Mouse (Mus musculus): ENCODE measurements around the gene Mrpl45. TPM values are rescaled to one million over a fixed set of nuclear protein-coding genes. Genes with fewer than 3 reads are reported as not detected.
"Not testable (repeated sequence)": the region's sequence is repeated elsewhere in the genome, so short reads cannot be mapped to it uniquely, and the experiment has no call there.

The Mrpl45 gene
- polyA plus RNA-seq, 1 experiment from 2014 or later: 46.4 TPM

DNA sequence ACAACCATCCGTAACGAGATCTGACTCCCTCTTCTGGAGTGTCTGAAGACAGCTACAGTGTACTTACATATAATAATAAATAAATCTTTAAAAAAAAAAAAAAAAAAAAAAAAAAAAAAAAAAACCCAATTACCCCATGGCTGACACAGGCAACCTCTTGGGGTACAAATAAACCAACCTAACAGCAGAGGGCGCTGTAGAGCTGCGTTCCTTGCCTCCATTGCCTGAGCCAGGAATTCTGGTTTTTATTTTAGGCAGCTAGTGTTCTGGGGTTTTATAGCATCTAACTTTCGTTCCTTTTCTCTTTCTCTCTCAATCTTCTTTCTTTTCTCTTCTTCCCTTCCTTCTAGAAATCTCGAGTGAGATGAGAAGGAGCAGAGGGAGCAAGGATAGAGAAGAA is 42.1 kb downstream of the Mrpl45 start:
- not testable (repeated sequence) for H3K4me3 ChIP-seq (replicated peaks); H3K27me3 ChIP-seq; H3K9me3 ChIP-seq; H3K27ac ChIP-seq; ATAC-seq; H3K4me1 ChIP-seq (replicated peaks); H3K4me2 ChIP-seq (replicated peaks); H3K9ac ChIP-seq (replicated peaks); H3K36me3 ChIP-seq
- WGBS: 19% methylated on average over 5 of the region's 6 CpGs

GRCm38 (mm10) chr11:97361948-97362648 is 46.6 kb downstream of the Mrpl45 start, which contains the start of gene Socs7:
Socs7 (plus strand) TSS chr11:97362551.
- Histone ChIP-seq H3K27ac (peak within 1 kb of the TSS; percentile 87), H3K36me3 (no peaks in the 10 kb centered on the region), H3K9me3 (no peaks in the 10 kb centered on the region), H3K9ac (replicated peaks) (peak within 1 kb of the TSS; percentile 99), H3K27me3 (no peaks in the 10 kb centered on the region), H3K4me3 (replicated peaks) (peak within 1 kb of the TSS; percentile 99), H3K4me2 (replicated peaks) (peak within 1 kb of the TSS; percentile 95), H3K4me1 (replicated peaks) (peaks cover 31% of the 10 kb centered on the region)
- whole genome bisulfite sequencing: under 1% methylated on average over 28 of the region's 81 CpGs
- ATAC-seq: peak; percentile 98

GRCm38 (mm10) chr11:97362649-97362942 is 47.1 kb downstream of the Mrpl45 start:
- Histone ChIP-seq H3K9me3 (no peaks in the 10 kb centered on the region), H3K27ac (peak overlapping the region; percentile 87), H3K4me2 (replicated peaks) (peak overlapping the region; percentile 95), H3K9ac (replicated peaks) (peak overlapping the region; percentile 99), H3K4me1 (replicated peaks) (peaks cover 34% of the 10 kb centered on the region), H3K27me3 (no peaks in the 10 kb centered on the region), H3K36me3 (no peaks in the 10 kb centered on the region), H3K4me3 (replicated peaks) (peak overlapping the region; percentile 99)
- ATAC-seq: no peak; the same call in 1 of the 2 replicates
- WGBS: under 1% methylated on average over 27 of the region's 39 CpGs

GRCm38 (mm10) chr11:97362943-97363643 is 47.6 kb downstream of the Mrpl45 start:
- Histone ChIP-seq H3K36me3 (no peaks in the 10 kb centered on the region), H3K9me3 (no peaks in the 10 kb centered on the region), H3K4me1 (replicated peaks) (peaks cover 34% of the 10 kb centered on the region), H3K9ac (replicated peaks) (peak overlapping the region; percentile 99), H3K27ac (peak overlapping the region; percentile 87), H3K27me3 (no peaks in the 10 kb centered on the region), H3K4me2 (replicated peaks) (peak overlapping the region; percentile 95), H3K4me3 (replicated peaks) (peak overlapping the region; percentile 99)
- whole genome bisulfite sequencing: under 1% methylated on average over 48 of the region's 49 CpGs
- peak; percentile 12 for ATAC-seq

DNA sequence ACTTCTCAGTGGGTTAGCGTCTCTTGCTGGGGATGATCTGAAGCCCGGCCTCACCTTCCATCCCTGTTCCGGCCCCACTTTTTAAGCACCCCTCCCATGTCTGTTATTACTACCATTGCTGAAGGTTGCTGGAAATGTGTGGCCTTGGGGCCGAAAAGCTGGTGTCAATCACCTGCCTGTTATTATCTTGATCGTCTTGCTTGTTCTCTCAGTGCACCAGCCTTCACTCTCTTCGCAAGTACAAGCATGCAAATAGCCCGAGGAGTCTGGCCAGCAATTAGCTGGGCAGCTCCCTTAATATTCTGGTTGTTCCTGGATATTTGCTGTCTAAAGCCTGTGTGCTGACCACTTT is 48.1 kb downstream of the Mrpl45 start:
- H3K27ac ChIP-seq: no peak overlapping the region
- peak overlapping the region; percentile 95 for H3K4me2 ChIP-seq (replicated peaks)
- WGBS: 0% methylated on average over 7 of the region's 7 CpGs
- H3K27me3 ChIP-seq: no peaks in the 10 kb centered on the region
- H3K9ac ChIP-seq (replicated peaks): peak overlapping the region; percentile 99
- H3K4me1 ChIP-seq (replicated peaks): peaks cover 34% of the 10 kb centered on the region
- peak overlapping the region; percentile 99 for H3K4me3 ChIP-seq (replicated peaks)
- ATAC-seq: no peak
- H3K36me3 ChIP-seq: no peaks in the 10 kb centered on the region
- no peaks in the 10 kb centered on the region for H3K9me3 ChIP-seq

DNA sequence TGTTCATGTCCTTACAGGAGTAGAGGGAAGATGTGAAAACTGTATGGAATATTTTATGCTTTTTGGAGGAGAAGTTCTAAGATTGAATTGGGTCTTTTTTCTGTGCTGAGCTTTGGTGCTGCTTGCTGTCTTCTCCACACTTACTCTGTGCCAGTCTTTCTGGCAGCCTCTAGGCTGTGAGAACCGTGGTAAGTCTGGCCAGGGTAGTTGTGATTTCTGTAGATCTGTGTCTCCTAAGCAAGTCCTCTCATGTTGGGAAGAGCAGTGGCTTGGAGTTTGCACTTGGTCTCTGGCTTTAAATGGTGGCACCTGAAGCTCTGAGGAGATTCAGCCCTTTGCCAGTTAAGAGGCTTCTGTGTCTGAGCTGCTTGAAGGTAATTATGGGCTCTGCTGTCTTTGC is 50.0 kb downstream of the Mrpl45 start:
- peak overlapping the region; percentile 99 for H3K9ac ChIP-seq (replicated peaks)
- no peaks in the 10 kb centered on the region for H3K36me3 ChIP-seq
- H3K9me3 ChIP-seq: no peaks in the 10 kb centered on the region
- no peaks in the 10 kb centered on the region for H3K27me3 ChIP-seq
- 74% methylated on average over 1 of the region's 1 CpGs for WGBS
- peaks cover 38% of the 10 kb centered on the region for H3K4me1 ChIP-seq (replicated peaks)
- peak overlapping the region; percentile 95 for H3K4me2 ChIP-seq (replicated peaks)
- H3K4me3 ChIP-seq (replicated peaks): peak overlapping the region; percentile 99
- ATAC-seq: no peak
- no peak overlapping the region for H3K27ac ChIP-seq

DNA sequence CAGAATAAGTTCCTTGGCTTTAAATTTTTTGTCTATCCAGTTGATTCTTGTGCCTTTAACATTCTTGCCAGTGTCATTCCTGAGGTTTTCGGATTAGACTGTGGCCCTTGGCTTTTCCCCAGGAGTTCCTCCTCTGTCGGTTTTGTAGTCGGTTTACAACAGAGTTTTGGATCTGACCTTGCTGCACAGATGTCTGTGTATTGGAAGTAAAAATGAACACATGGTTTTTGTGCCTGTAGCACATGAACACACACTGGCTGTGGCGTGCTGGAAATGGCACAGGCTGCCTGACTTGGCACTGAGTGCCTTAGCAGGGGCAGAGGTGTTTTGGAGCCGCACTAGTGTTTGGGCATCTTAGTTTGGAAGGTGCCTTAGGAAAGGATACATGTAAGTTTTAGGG is 53.0 kb downstream of the Mrpl45 start:
- ATAC-seq: no peak
- H3K4me3 ChIP-seq (replicated peaks): no peak overlapping the region
- H3K27me3 ChIP-seq: no peaks in the 10 kb centered on the region
- no peak overlapping the region for H3K27ac ChIP-seq
- 88% methylated on average over 5 of the region's 5 CpGs for WGBS
- H3K9me3 ChIP-seq: no peaks in the 10 kb centered on the region
- H3K36me3 ChIP-seq: peaks cover 6% of the 10 kb centered on the region; the same call in 1 of the 2 replicates
- H3K4me2 ChIP-seq (replicated peaks): no peak overlapping the region
- peaks cover 40% of the 10 kb centered on the region for H3K4me1 ChIP-seq (replicated peaks)
- no peak overlapping the region for H3K9ac ChIP-seq (replicated peaks)

GRCm38 (mm10) chr11:97370329-97371091 is 55.0 kb downstream of the Mrpl45 start:
- no peak overlapping the region for H3K9ac ChIP-seq (replicated peaks)
- 84% methylated on average over 7 of the region's 7 CpGs for WGBS
- no peak for ATAC-seq
- no peaks in the 10 kb centered on the region for H3K27me3 ChIP-seq
- no peaks in the 10 kb centered on the region for H3K9me3 ChIP-seq
- no peak overlapping the region for H3K4me2 ChIP-seq (replicated peaks)
- H3K36me3 ChIP-seq: peaks cover 16% of the 10 kb centered on the region
- no peak overlapping the region for H3K27ac ChIP-seq
- H3K4me1 ChIP-seq (replicated peaks): peaks cover 20% of the 10 kb centered on the region
- no peak overlapping the region for H3K4me3 ChIP-seq (replicated peaks)

GRCm38 (mm10) chr11:97372159-97372864 is 56.8 kb downstream of the Mrpl45 start:
- WGBS: 89% methylated on average over 6 of the region's 6 CpGs
- Histone ChIP-seq H3K4me1 (replicated peaks) (peaks cover 9% of the 10 kb centered on the region), H3K27ac (no peak overlapping the region), H3K4me3 (replicated peaks) (no peak overlapping the region), H3K9ac (replicated peaks) (no peak overlapping the region), H3K36me3 (peaks cover 34% of the 10 kb centered on the region), H3K9me3 (no peaks in the 10 kb centered on the region), H3K4me2 (replicated peaks) (no peak overlapping the region), H3K27me3 (no peaks in the 10 kb centered on the region)
- no peak for ATAC-seq

DNA sequence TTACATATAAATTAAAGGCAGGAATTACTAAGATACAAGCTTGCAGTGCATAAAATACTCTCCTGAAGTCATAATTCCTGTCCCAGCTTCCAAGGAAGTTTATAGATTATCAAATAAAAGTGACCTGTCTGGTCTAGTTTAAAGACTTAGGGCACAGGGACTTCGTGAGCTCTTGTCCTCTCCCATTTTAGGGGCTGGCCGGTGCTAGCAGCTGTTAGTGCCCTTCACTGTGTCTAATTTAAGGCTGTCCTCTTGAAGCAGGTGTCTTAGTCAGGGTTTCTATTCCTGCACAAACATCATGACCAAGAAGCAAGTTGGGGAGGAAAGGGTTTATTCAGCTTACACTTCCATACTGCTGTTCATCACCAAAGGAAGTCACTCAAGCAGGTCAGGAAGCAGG is 57.9 kb downstream of the Mrpl45 start:
- Histone ChIP-seq H3K4me2 (replicated peaks) (no peak overlapping the region), H3K9me3 (no peaks in the 10 kb centered on the region), H3K4me1 (replicated peaks) (peaks cover 9% of the 10 kb centered on the region; the same call in 1 of the 2 replicates), H3K27ac (no peak overlapping the region), H3K9ac (replicated peaks) (no peak overlapping the region), H3K27me3 (no peaks in the 10 kb centered on the region), H3K4me3 (replicated peaks) (no peak overlapping the region), H3K36me3 (peaks cover 45% of the 10 kb centered on the region)
- no peak for ATAC-seq
- 92% methylated on average over 2 of the region's 2 CpGs for WGBS

Data from midbrain, embryonic 13.5 days (tissue).